Mouse (Mus musculus) left cerebral cortex, postnatal 4 days (tissue): ENCODE data around the gene Med31. TPM values are rescaled to one million over a fixed set of nuclear protein-coding genes. Genes with fewer than 3 reads are reported as not detected.
A peak's percentile ranks its signal among the peaks of the same experiment; 100 is the strongest.
"Not testable (repeated sequence)": the region's sequence is repeated elsewhere in the genome, so short reads cannot be mapped to it uniquely, and the experiment has no call there.

Source experiments
- DNase-seq: peaks from one replicate; pipeline ENCODE4 v3.0.0-alpha.2; 2022
- intact Hi-C: fragments of 180-260 bp; cut with DNase I; formaldehyde crosslinking; loops from one replicate; pipeline ENCODE4 v1.15.1; 2025
- total RNA-seq, 2 experiments: library from RNA; stranded (reverse); gene quantifications; 2 replicates each; pipeline ENCODE4 v1.2.3; 2021

Gene Med31
- total RNA-seq, 2 experiments from 2014 or later = 13.8 to 14.6 TPM

- peak; percentile 28 for DNase-seq
- intact Hi-C loops = loop anchor here (5.0 kb wide), 1 partner anchor 154 kb away; no protein-coding TSS in a partner anchor
Measured at GRCm38 (mm10) chr11:72206341-72207203, 8.8 kb downstream of the Med31 start, which contains the start of gene Gm43951. Gene Gm43951, minus strand, starts transcription at chr11:72206840.

- DNase-seq = no peak
- intact Hi-C loops = loop anchor here (5.0 kb wide), 1 partner anchor 153 kb away; no protein-coding TSS in a partner anchor
Measured at GRCm38 (mm10) chr11:72205256-72205655, 10.1 kb downstream of the Med31 start.

DNA sequence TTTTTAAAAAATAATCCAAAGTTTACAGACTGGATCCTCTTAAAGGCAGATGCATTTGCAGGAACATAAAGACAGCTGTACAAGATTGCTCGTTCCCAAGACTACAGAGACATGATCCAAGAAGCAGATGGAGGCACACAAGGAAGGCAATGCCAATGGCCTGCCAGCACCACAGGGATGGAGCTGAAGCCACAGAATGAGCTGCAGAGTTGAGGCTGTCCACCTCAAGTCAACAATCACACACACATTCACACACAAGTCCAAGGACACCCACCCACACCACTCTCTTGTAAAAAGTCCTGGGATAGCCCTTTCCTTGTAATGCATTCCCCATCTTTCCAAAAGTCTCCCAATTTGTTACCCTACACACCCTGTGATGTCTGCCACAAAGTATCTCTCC lies 12.0 kb downstream of the Med31 start:
- intact Hi-C loops = no loop called here
- peak; percentile 44 for DNase-seq

DNA sequence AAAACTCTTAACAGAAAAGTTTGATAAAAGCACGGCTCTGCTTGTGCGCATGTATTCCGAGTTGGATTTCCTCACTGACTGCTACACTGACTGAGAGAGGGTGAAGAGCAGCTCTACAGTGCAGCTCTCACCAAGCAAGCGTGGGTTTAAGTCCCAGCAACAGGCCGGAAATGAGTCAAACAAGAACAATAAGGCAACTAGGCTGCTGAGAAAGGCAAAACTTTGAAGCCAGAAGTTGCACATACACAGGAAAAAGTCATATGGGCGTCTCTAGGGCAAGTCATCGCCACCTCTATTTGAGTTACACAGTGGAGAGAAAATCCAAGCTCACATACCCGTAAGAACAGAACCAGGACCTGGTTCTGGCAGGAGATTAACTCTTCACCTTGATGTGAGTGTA lies 18.9 kb downstream of the Med31 start:
- intact Hi-C loops = no loop called here
- no peak for DNase-seq

- intact Hi-C loops = no loop called here
Measured at GRCm38 (mm10) chr11:72194259-72194658, 21.1 kb downstream of the Med31 start.

GRCm38 (mm10) chr11:72190857-72191256 lies 24.5 kb downstream of the Med31 start:
- no peak for DNase-seq
- intact Hi-C loops = no loop called here

More at GRCm38 (mm10) chr11:72194259-72194658, 21.1 kb downstream of the Med31 start:
- DNase-seq = no peak

DNA sequence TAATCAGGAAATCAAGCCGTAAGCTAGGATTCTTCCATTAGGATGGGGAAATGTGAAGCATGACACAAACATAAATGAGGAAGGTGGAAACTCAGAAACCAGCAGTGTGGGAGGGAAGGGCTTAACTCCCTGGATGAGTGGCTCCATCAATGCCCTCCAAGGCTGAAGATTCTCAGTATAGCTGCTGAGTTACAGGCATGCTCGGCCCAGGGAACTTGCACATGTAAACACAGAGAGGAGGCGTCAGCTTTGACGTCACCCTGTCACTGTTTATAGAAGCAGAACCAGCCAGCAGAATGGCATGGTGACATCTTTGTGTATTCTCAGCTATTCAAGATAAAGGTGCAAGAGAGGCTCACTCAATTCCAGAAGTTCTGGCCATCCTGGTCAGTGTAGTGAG lies 31.1 kb downstream of the Med31 start:
- no peak for DNase-seq
- intact Hi-C loops = no loop called here

- DNase-seq = no peak
- intact Hi-C loops = no loop called here
Measured at GRCm38 (mm10) chr11:72181136-72181535, 34.3 kb downstream of the Med31 start.

- intact Hi-C loops = no loop called here
Measured at GRCm38 (mm10) chr11:72180556-72180955, 34.8 kb downstream of the Med31 start.

GRCm38 (mm10) chr11:72176553-72176952 lies 38.8 kb downstream of the Med31 start:
- intact Hi-C loops = no loop called here
- no peak for DNase-seq

More at GRCm38 (mm10) chr11:72180556-72180955, 34.8 kb downstream of the Med31 start:
- DNase-seq = no peak

- no peak for DNase-seq
- intact Hi-C loops = no loop called here
Measured at GRCm38 (mm10) chr11:72175966-72176365, 39.4 kb downstream of the Med31 start.

DNA sequence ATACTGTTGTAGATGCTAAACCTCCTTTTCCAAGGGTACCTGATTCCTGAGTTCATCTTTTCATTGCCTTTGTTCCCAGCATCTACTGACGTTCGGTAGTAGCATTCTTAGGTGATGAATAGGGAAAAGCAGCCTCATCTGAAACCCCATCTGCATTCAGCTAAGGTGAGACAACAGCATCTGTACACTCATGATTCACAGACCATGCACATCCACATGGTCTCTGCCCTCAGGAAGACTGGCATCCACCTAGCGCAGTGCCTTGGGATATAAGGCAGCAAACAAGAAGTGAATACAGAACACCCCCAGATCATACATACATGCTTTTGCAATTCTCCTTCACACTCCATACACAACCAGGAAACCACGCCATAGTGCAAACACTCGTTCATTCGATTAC lies 40.7 kb downstream of the Med31 start:
- intact Hi-C loops = no loop called here
- no peak for DNase-seq

- intact Hi-C loops = no loop called here
- no peak for DNase-seq
Measured at GRCm38 (mm10) chr11:72173506-72173905, 41.9 kb downstream of the Med31 start.

DNA sequence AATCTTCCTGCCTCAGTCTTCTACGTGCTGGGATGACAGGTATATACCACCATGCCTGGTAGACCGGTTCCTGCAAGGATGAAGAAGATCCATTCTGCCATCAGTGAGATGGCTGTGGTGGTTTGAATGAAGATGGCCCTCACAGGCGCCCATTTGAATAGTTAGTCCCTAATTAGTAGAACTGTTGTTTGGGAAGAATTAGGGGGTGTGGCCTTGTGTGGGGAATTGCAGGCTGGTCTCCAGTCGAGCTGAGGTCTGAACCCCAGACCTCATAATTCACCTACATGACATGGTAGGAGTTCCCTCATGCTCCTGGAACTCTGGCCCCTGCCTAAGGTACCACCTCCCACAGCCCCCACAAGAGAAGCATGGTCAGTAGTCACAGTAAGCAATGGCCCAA lies 43.5 kb downstream of the Med31 start:
- DNase-seq, intact Hi-C loops: not testable (repeated sequence)

GRCm38 (mm10) chr11:72169871-72170270 lies 45.5 kb downstream of the Med31 start:
- intact Hi-C loops = no loop called here
- no peak for DNase-seq

- intact Hi-C loops = no loop called here
- no peak for DNase-seq
Measured at GRCm38 (mm10) chr11:72163198-72163597, 52.2 kb downstream of the Med31 start.

Other genes starting within 250 kb of the Med31 start
- gene Aipl1, start 178.1 kb downstream of the Med31 start, total RNA-seq = under 1 TPM; 0.14 to 0.26 TPM
- gene Pimreg, start 173.6 kb downstream of the Med31 start, total RNA-seq = 1 to 10 TPM; 9.3 to 9.7 TPM
- gene Pitpnm3, start 79.8 kb downstream of the Med31 start, total RNA-seq = 10 to 100 TPM; 20.9 to 25.5 TPM
- gene Gm43951, start 8.8 kb downstream of the Med31 start, total RNA-seq = 10 to 100 TPM; 11.8 to 12.6 TPM
- 10 to 100 TPM; 36.3 to 37.6 TPM for gene 4933427D14Rik, start 8.1 kb downstream of the Med31 start, total RNA-seq
- gene Txndc17, start 8.0 kb downstream of the Med31 start, total RNA-seq = 10 to 100 TPM; 54.9 to 61.7 TPM
- 1 to 10 TPM; 7.2 to 9.8 TPM for gene Slc13a5, start 51.6 kb upstream of the Med31 start, total RNA-seq
- gene Xaf1, start 86.0 kb upstream of the Med31 start, total RNA-seq = 1 to 10 TPM in 1 of 2 experiments, under 1 TPM in 1; 0.70 to 1.2 TPM
- not detected for gene Fbxo39, start 98.9 kb upstream of the Med31 start, total RNA-seq
- 1 to 10 TPM; 1.6 to 2.1 TPM for gene Tekt1, start 146.8 kb upstream of the Med31 start, total RNA-seq
- gene Smtnl2, start 196.1 kb upstream of the Med31 start, total RNA-seq = 1 to 10 TPM; 9.6 to 9.9 TPM
- not detected for gene Ggt6, start 219.9 kb upstream of the Med31 start, total RNA-seq
- 10 to 100 TPM; 68.3 to 77.3 TPM for gene Mybbp1a, start 225.8 kb upstream of the Med31 start, total RNA-seq